Mouse (Mus musculus) cerebellum, adult 18-20 months (tissue): ENCODE measurements at regions not wholly inside any gene's neighbourhood (a gene's known extent, or its start where the extent isn't known, plus 50 kb on each side); places are given as distances from the start of the nearest gene placed in this dataset.

Source experiments
- DNase-seq, 2 experiments: peaks; one replicate each; pipeline ENCODE4 v3.0.0; 2021

- no peak for DNase-seq
These were observed 54.3 kb upstream of the Htatip2 start for GRCm38 (mm10) chr7:49704635-49705034.

- no peak for DNase-seq
These were observed 58.2 kb upstream of the Htatip2 start for GRCm38 (mm10) chr7:49700734-49701133.

- no peak for DNase-seq
These were observed 58.9 kb upstream of the Htatip2 start for GRCm38 (mm10) chr7:49700024-49700390.

GRCm38 (mm10) chr7:49699107-49700023 is 59.5 kb upstream of the Htatip2 start:
- peak in 1 of 2 experiments; percentile 2 for DNase-seq

DNA sequence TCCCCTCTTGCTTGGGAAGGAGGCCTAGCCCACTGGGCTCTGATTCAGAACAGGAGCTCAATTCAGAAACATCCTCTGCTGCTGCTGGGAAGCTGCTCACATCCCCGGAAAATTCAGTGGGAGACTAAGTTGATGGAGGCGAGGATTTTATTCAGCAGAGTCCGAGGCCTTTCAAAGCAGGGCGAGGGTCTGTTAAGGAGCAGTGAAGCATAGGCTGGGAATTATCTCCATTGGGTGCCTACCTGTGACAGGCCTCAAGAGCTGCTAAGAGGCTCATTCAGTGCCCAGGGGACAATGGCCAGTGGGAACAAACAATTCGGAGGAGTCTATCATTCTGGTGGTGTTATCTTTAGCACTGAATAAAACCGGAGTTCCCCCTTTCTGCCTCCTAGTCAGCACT is 59.6 kb upstream of the Dbx1 start:
- DNase-seq = no peak

DNA sequence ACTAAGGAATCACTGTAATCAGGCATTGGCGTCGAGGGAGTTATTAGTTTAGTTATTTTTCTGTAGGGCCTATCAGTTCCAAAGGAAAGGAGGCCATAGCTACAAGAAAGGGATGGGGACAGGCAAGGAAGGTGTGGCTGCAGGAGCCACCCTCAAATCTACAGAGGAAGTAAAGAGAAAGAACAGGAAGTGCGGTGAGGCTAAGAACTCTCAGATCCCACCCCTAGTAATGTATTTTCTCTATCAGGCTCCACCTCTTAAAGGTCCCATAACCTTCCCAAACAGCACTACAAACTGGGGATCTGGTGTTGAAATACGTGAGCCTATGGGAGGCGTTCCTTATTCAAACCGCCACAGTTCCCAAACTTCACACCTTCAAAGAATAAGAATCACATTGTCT is 52.9 kb upstream of the Dbx1 start:
- DNase-seq = no peak

- DNase-seq = no peak
These were observed 52.1 kb upstream of the Dbx1 start for GRCm38 (mm10) chr7:49688521-49689399.

DNA sequence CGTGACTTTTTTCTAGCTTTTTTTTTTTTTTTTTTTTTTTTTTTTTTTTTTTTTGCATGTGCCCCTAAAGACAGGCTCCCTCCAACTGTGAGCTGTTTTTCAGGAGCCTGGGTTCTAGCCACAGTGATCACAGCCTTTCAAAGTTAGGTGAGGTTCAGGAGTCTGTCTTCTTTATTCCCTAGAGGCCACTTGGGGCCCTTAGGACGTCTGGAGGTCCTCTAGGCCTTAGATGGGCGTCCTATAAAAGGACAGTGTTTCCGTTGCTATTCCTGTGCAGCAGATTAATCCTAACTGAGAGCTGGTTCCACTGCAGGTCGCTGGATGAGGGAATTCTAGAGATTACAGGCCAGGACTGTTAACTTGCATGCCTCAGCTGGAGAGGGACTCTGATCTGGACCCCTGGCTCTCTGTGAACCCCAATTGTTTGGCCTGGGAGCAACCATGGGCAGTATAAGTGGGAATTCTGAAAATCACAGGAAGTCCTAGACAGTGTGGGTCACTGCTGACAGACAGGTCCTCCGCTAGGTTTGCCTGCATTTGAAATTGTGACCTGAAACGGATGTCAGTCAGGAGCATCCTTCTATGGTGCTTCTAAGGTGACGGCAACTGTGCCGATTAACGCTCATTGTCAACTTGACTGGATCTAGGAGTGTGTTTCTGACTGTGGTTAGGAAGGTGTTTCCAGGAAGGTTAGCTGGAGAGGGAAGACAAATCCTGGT is 51.2 kb upstream of the Dbx1 start:
- no peak for DNase-seq

- DNase-seq = no peak
These were observed 50.3 kb upstream of the Dbx1 start for GRCm38 (mm10) chr7:49686992-49687391.
